Mouse (Mus musculus): ENCODE data around the gene Ccdc116.

- no peak for TF ChIP-seq CTCF (IDR thresholded peaks at IDR 0.05; ENCODE audit: low read depth)
- no peak for TF ChIP-seq EP300 (IDR thresholded peaks at IDR 0.05; ENCODE audit: low read depth)
These were observed 22.0 kb downstream of the Ccdc116 start, which contains the start of gene 2610318N02Rik for GRCm38 (mm10) chr16:17124871-17125520.
